Mouse (Mus musculus) ovary, postnatal 36 days (tissue): ENCODE measurements around the gene Tor1a.
"Not testable (repeated sequence)": the region's sequence is repeated elsewhere in the genome, so short reads cannot be mapped to it uniquely, and the experiment has no call there.

Experiments used
- DNase-seq: peaks from one replicate; pipeline ENCODE4 v3.0.0; 2022; ENCODE audit warnings: low spot score, mixed read lengths

Gene Tor1a

GRCm38 (mm10) chr2:30918126-30918525, 49.6 kb downstream of the Tor1a start:
- no peak for DNase-seq

GRCm38 (mm10) chr2:30917649-30918048, 50.1 kb downstream of the Tor1a start:
- DNase-seq = no peak

GRCm38 (mm10) chr2:30915933-30916332, 51.8 kb downstream of the Tor1a start:
- not testable (repeated sequence) for DNase-seq

- no peak for DNase-seq
Observed at GRCm38 (mm10) chr2:30915376-30915775, 52.4 kb downstream of the Tor1a start.

GRCm38 (mm10) chr2:30914836-30915235, 52.9 kb downstream of the Tor1a start:
- DNase-seq = no peak

GRCm38 (mm10) chr2:30913022-30913421, 54.7 kb downstream of the Tor1a start:
- DNase-seq = no peak

GRCm38 (mm10) chr2:30912291-30912773, 55.4 kb downstream of the Tor1a start:
- DNase-seq = peak; percentile 75
